Mouse (Mus musculus) liver, embryonic 14.5 days (tissue): ENCODE measurements around the gene Sit1. TPM values are rescaled to one million over a fixed set of nuclear protein-coding genes. Genes with fewer than 3 reads are reported as not detected.

Source experiments
- ATAC-seq: fragments of 200-750 bp; cut with Nextera tagmentation; 2 replicates; pipeline ENCODE4 v1.8.0; 2017; ENCODE audit warnings: moderate number of reproducible peaks, mild to moderate bottlenecking, moderate library complexity; ENCODE audit not compliant: insufficient read depth
- DNase-seq, 3 experiments: peaks; one replicate each; pipeline ENCODE4 v3.0.0-alpha.2; 2012 to 2013; ENCODE audit warnings: low read depth in 3 of 3, low spot score in 3 of 3
- H3K27ac ChIP-seq: fragments of 300-500 bp; sonication (generic); 2 replicates; pipeline ENCODE4 v1.5.1; 2014; ENCODE audit warnings: moderate library complexity, mild to moderate bottlenecking, control low read depth, inconsistent platforms
- H3K27me3 ChIP-seq: fragments of 300-500 bp; sonication (generic); 2 replicates; pipeline ENCODE4 v1.6.1; 2014; ENCODE audit warnings: mild to moderate bottlenecking, low read length, moderate library complexity; ENCODE audit not compliant: control insufficient read depth, insufficient read depth
- H3K36me3 ChIP-seq: fragments of 300-500 bp; sonication (generic); replicated peaks from 2 replicates; pipeline ENCODE4 v1.6.1; 2014; ENCODE audit warnings: low read depth; ENCODE audit not compliant: control insufficient read depth, insufficient read depth
- H3K4me1 ChIP-seq, 2 experiments: fragments of 200-500 bp in 1 of 2; fragments of 300-500 bp in 1 of 2; sonication (generic) in 1 of 2; replicated peaks; 2 replicates each; pipeline ENCODE4 v1.6.1; 2012 to 2014; ENCODE audit warnings: antibody characterized with exemption in 1 of 2, inconsistent platforms in 1 of 2, low read length in 1 of 2; ENCODE audit not compliant: control insufficient read depth in 2 of 2, insufficient read depth in 2 of 2
- H3K4me2 ChIP-seq: fragments of 300-500 bp; sonication (generic); 2 replicates; pipeline ENCODE4 v1.6.1; 2014; ENCODE audit warnings: low read depth, mild to moderate bottlenecking, control low read depth, moderate library complexity
- H3K4me3 ChIP-seq, 2 experiments: fragments of 200-500 bp in 1 of 2; fragments of 300-500 bp in 1 of 2; sonication (generic) in 1 of 2; 2 replicates each; pipeline ENCODE4 v1.5.1; 2012 to 2014; ENCODE audit warnings: low read depth in 2 of 2, low read length in 2 of 2, mild to moderate bottlenecking in 2 of 2, control low read depth in 1 of 2, inconsistent platforms in 1 of 2, moderate library complexity in 1 of 2; ENCODE audit not compliant: insufficient read depth in 1 of 2
- H3K9ac ChIP-seq: fragments of 300-500 bp; sonication (generic); replicated peaks from 2 replicates; pipeline ENCODE4 v1.6.1; 2014; ENCODE audit warnings: mild to moderate bottlenecking, control low read depth, moderate library complexity
- H3K9me3 ChIP-seq: fragments of 300-500 bp; sonication (generic); 2 replicates; pipeline ENCODE4 v1.6.1; 2016; ENCODE audit warnings: low read length, mixed read lengths; ENCODE audit not compliant: control insufficient read depth
- CTCF ChIP-seq: IDR thresholded peaks from 2 replicates; pipeline ENCODE4 v1.5.1; 2016; ENCODE audit warnings: antibody characterized with exemption, low read depth, control low read depth
- EP300 ChIP-seq: IDR thresholded peaks from 2 replicates; pipeline ENCODE4 v1.6.1; 2016; ENCODE audit warnings: antibody characterized with exemption, low read depth
- WGBS: fragments of 180-500 bp; shearing (Covaris S2); extraction: QIAGEN DNeasy Blood & Tissue Kit; methylation state at CpG from one replicate; pipeline ENCODE4 v1.1.7; 2014; ENCODE audit not compliant: insufficient replicate concordance; 5-methylcytosine and 5-hydroxymethylcytosine counted together
- polyA plus RNA-seq, 2 experiments: library from polyadenylated mRNA; depleted of rRNA in 1 of 2; stranded (reverse) in 1 of 2; unstranded in 1 of 2; fragments of >200 nt; fragmentation: Nextera tagmentation in 1 of 2; extraction: Ambion mirVana in 1 of 2; gene quantifications; 2 replicates each; pipeline versions ENCODE4 v1.2.1 to v1.2.3; 2012 to 2014

Gene Sit1
- polyA plus RNA-seq, 2 experiments: 0.04 TPM; not detected in 1

- WGBS: 66% methylated on average over 5 of the region's 5 CpGs
- TF ChIP-seq EP300 (no peak), CTCF (no peak)
- Histone ChIP-seq H3K27ac (no peak overlapping the region), H3K36me3 (no peaks in the 10 kb centered on the region), H3K9me3 (no peaks in the 10 kb centered on the region), H3K4me1 (peaks cover 0 to 13% of the 10 kb centered on the region in 2 experiments; a peak in 2 of 4 replicates), H3K4me3 (no peak overlapping the region), H3K27me3 (no peaks in the 10 kb centered on the region), H3K4me2 (no peak overlapping the region), H3K9ac (no peak overlapping the region)
- no peak for ATAC-seq
- DNase-seq: no peak
Observed at GRCm38 (mm10) chr4:43480985-43481384, 2.5 kb downstream of the Sit1 start.

GRCm38 (mm10) chr4:43478906-43479832, 4.4 kb downstream of the Sit1 start:
- ATAC-seq: no peak
- H3K9ac ChIP-seq: no peak overlapping the region

GRCm38 (mm10) chr4:43478534-43478858, 5.0 kb downstream of the Sit1 start:
- H3K27ac ChIP-seq: no peak overlapping the region
- peak overlapping the region; percentile 55 to 81 for H3K4me3 ChIP-seq
- H3K9ac ChIP-seq: peak overlapping the region; percentile 64
- 23% methylated on average over 8 of the region's 8 CpGs for WGBS
- H3K4me1 ChIP-seq: peaks cover 0 to 13% of the 10 kb centered on the region in 2 experiments; a peak in 2 of 4 replicates
- no peaks in the 10 kb centered on the region for H3K36me3 ChIP-seq
- H3K9me3 ChIP-seq: no peaks in the 10 kb centered on the region
- no peak; the same call in 1 of the 2 replicates for ATAC-seq
- no peaks in the 10 kb centered on the region for H3K27me3 ChIP-seq
- no peak for DNase-seq
- no peak for TF ChIP-seq CTCF
- TF ChIP-seq EP300: no peak
- peak overlapping the region; percentile 66 for H3K4me2 ChIP-seq

More at GRCm38 (mm10) chr4:43478906-43479832, 4.4 kb downstream of the Sit1 start:
- Histone ChIP-seq H3K4me1 (peaks cover 0 to 13% of the 10 kb centered on the region in 2 experiments; a peak in 2 of 4 replicates), H3K4me2 (peak overlapping the region; percentile 66), H3K27me3 (no peaks in the 10 kb centered on the region), H3K36me3 (no peaks in the 10 kb centered on the region), H3K9me3 (no peaks in the 10 kb centered on the region), H3K4me3 (peak overlapping the region in 1 of 2 experiments; percentile 21; a peak in 1 of 4 replicates), H3K27ac (no peak overlapping the region)
- 38% methylated on average over 24 of the region's 24 CpGs for WGBS
- TF ChIP-seq EP300: no peak
- TF ChIP-seq CTCF: peak; percentile 71
- DNase-seq: peak in 1 of 3 experiments; percentile 47

DNA sequence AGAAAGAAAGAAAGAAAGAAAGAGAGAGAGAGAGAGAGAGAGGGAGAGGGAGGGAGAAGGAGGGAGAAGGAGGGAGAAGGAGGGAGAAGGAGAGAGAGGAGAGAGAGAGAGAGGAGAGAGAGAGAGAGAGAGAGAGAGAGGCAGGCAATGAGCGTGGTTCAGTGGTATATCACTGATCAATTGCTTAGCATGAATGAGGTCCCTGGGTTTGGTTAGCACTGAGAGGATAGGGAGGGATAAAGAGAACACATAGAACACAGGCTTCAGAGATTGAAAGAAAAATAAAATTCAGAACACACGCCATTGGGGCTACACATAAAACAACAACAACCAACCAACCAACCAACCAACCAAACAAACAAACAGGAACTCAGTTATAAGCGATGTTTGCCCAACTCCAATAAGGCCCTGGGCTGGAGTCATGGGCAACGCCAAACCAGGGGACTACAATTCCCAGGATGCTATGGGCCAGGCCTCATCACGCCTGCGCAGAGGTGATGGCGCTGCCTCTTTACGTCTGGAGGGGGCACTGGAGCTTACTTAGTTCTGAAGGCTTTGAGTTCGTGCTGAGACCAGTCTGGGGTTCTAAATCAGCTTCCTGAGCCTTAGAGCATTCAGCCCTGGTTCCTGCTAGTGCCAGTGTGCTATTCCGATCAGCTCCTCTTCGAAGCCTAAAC, 5.5 kb downstream of the Sit1 start:
- Histone ChIP-seq H3K9ac (peak overlapping the region; percentile 64), H3K9me3 (no peaks in the 10 kb centered on the region), H3K4me3 (peak overlapping the region; percentile 55 to 81), H3K4me1 (peaks cover 0 to 13% of the 10 kb centered on the region in 2 experiments; a peak in 2 of 4 replicates), H3K27me3 (no peaks in the 10 kb centered on the region), H3K36me3 (no peaks in the 10 kb centered on the region), H3K27ac (no peak overlapping the region), H3K4me2 (peak overlapping the region; percentile 66)
- 12% methylated on average over 11 of the region's 11 CpGs for WGBS
- TF ChIP-seq CTCF: peak; percentile 80
- TF ChIP-seq EP300: no peak
- DNase-seq (peak; percentile 77 to 83 (median 78)), ATAC-seq (peak; percentile 89)

GRCm38 (mm10) chr4:43476604-43477003, 6.9 kb downstream of the Sit1 start:
- Histone ChIP-seq H3K4me2 (no peak overlapping the region), H3K4me3 (no peak overlapping the region), H3K4me1 (peaks cover 0 to 13% of the 10 kb centered on the region in 2 experiments; a peak in 2 of 4 replicates), H3K36me3 (no peaks in the 10 kb centered on the region), H3K27ac (no peak overlapping the region), H3K9ac (no peak overlapping the region), H3K27me3 (no peaks in the 10 kb centered on the region), H3K9me3 (no peaks in the 10 kb centered on the region)
- DNase-seq (no peak), ATAC-seq (no peak)
- TF ChIP-seq EP300 (no peak), CTCF (peak; percentile 36; the same call in 1 of the 2 replicates)
- WGBS: 62% methylated on average over 6 of the region's 6 CpGs
